Mouse (Mus musculus) CH12.LX (cell line): ENCODE data around the gene Mycbp. TPM values are rescaled to one million over a fixed set of nuclear protein-coding genes. Genes with fewer than 3 reads are reported as not detected.

Experiments used
- DNase-seq: peaks from one replicate; pipeline ENCODE4 v3.0.0-alpha.2; 2013; ENCODE audit errors: extremely low read depth
- H3K27ac ChIP-seq: 2 replicates; pipeline ENCODE4 v1.5.1; 2012; ENCODE audit warnings: low read depth, mild to moderate bottlenecking, control low read depth, moderate library complexity; ENCODE audit not compliant: insufficient read depth
- H3K27me3 ChIP-seq: replicated peaks from 2 replicates; pipeline ENCODE3; 2012; ENCODE audit warnings: inconsistent platforms
- H3K36me3 ChIP-seq, 2 experiments: replicated peaks in 1 of 2; 2 replicates each; pipeline versions ENCODE3 to v1.6.1; 2012; ENCODE audit warnings: inconsistent platforms in 1 of 2, low read length in 1 of 2, mild to moderate bottlenecking in 1 of 2, mixed read lengths in 1 of 2, moderate library complexity in 1 of 2; ENCODE audit not compliant: control insufficient read depth in 1 of 2, insufficient read depth in 1 of 2
- H3K4me1 ChIP-seq, 2 experiments: 2 replicates each; pipeline ENCODE4 v1.6.1; 2012; ENCODE audit warnings: inconsistent platforms in 1 of 2, moderate library complexity in 1 of 2; ENCODE audit not compliant: insufficient read depth in 2 of 2, control insufficient read depth in 1 of 2
- H3K4me2 ChIP-seq: 2 replicates; pipeline ENCODE4 v1.6.1; 2012; ENCODE audit warnings: low read depth, mild to moderate bottlenecking, control low read depth; ENCODE audit not compliant: poor library complexity, insufficient read depth, severe bottlenecking
- H3K4me3 ChIP-seq, 3 experiments: fragments of 150-350 bp in 1 of 3; sonication (generic) in 1 of 3; replicated peaks in 1 of 3; 2 replicates each; pipeline versions ENCODE3 to v1.5.1; 2011 to 2012; ENCODE audit warnings: low read depth in 2 of 3, low read length in 2 of 3, mild to moderate bottlenecking in 2 of 3, moderate library complexity in 2 of 3, control low read depth in 1 of 3, improper control_type of control experiment in 1 of 3, inconsistent platforms in 1 of 3, mixed read lengths in 1 of 3; ENCODE audit not compliant: poor library complexity in 1 of 3
- H3K79me2 ChIP-seq: replicated peaks from 2 replicates; pipeline ENCODE4 v1.6.1; 2012; ENCODE audit warnings: mild to moderate bottlenecking, moderate library complexity; ENCODE audit not compliant: control insufficient read depth, poor library complexity, insufficient read depth, severe bottlenecking; ENCODE audit errors: extremely low read depth
- H3K9ac ChIP-seq: 2 replicates; pipeline ENCODE4 v1.6.1; 2012; ENCODE audit warnings: low read depth, mild to moderate bottlenecking, control low read depth, moderate library complexity; ENCODE audit not compliant: insufficient read depth
- H3K9me3 ChIP-seq: replicated peaks from 2 replicates; pipeline ENCODE3; 2012; ENCODE audit warnings: low read length, inconsistent platforms, mixed read lengths
- BHLHE40 ChIP-seq: IDR thresholded peaks from 2 replicates; pipeline ENCODE4 v1.6.1; 2011; ENCODE audit warnings: mild to moderate bottlenecking, low read depth, low read length, improper control_type of control experiment
- CHD1 ChIP-seq: IDR thresholded peaks from 2 replicates; pipeline ENCODE4 v1.6.1; 2012; ENCODE audit warnings: low read depth, low read length, improper control_type of control experiment, inconsistent platforms
- CHD2 ChIP-seq: IDR thresholded peaks from 2 replicates; pipeline ENCODE4 v1.6.1; 2011; ENCODE audit warnings: low read length, improper control_type of control experiment
- CTCF ChIP-seq, 2 experiments: IDR thresholded peaks in 1 of 2; conservative IDR thresholded peaks in 1 of 2; 2 replicates each; pipeline ENCODE4 v1.5.1; 2011 to 2012; ENCODE audit warnings: low read depth in 2 of 2, low read length in 2 of 2, improper control_type of control experiment in 1 of 2, inconsistent platforms in 1 of 2, mild to moderate bottlenecking in 1 of 2, moderate library complexity in 1 of 2
- ELF1 ChIP-seq: IDR thresholded peaks from 2 replicates; pipeline ENCODE4 v1.6.1; 2014; ENCODE audit warnings: low read depth, mild to moderate bottlenecking, inconsistent platforms, low read length, improper control_type of control experiment
- ETS1 ChIP-seq: conservative IDR thresholded peaks from 2 replicates; pipeline ENCODE4 v1.6.1; 2012; ENCODE audit warnings: low read depth, mild to moderate bottlenecking, inconsistent platforms, low read length, improper control_type of control experiment, moderate library complexity
- HCFC1 ChIP-seq: IDR thresholded peaks from 2 replicates; pipeline ENCODE4 v1.6.1; 2012; ENCODE audit warnings: low read depth, mild to moderate bottlenecking, inconsistent platforms, low read length, improper control_type of control experiment
- JUND ChIP-seq: conservative IDR thresholded peaks from 2 replicates; pipeline ENCODE4 v1.6.1; 2011; ENCODE audit warnings: low read depth, low read length, improper control_type of control experiment
- MAX ChIP-seq: IDR thresholded peaks from 2 replicates; pipeline ENCODE4 v1.6.1; 2011; ENCODE audit warnings: low read length, improper control_type of control experiment
- MAZ ChIP-seq: IDR thresholded peaks from 2 replicates; pipeline ENCODE4 v1.6.1; 2012; ENCODE audit warnings: low read depth, mild to moderate bottlenecking, inconsistent platforms, low read length, improper control_type of control experiment, moderate library complexity
- MXI1 ChIP-seq: IDR thresholded peaks from 2 replicates; pipeline ENCODE4 v1.6.1; 2011; ENCODE audit warnings: mild to moderate bottlenecking, low read depth, low read length, improper control_type of control experiment
- MYC ChIP-seq: IDR thresholded peaks from 2 replicates; pipeline ENCODE4 v1.6.1; 2011; ENCODE audit warnings: low read depth, mild to moderate bottlenecking, improper control_type of control experiment, low read length
- NELFE ChIP-seq: IDR thresholded peaks from 2 replicates; pipeline ENCODE4 v1.6.1; 2011; ENCODE audit warnings: low read depth, low read length, improper control_type of control experiment
- PAX5 ChIP-seq: IDR thresholded peaks from 2 replicates; pipeline ENCODE4 v1.6.1; 2012; ENCODE audit warnings: low read length, inconsistent platforms, mixed read lengths
- SIN3A ChIP-seq: IDR thresholded peaks from 2 replicates; pipeline ENCODE4 v1.6.1; 2012; ENCODE audit warnings: low read length, improper control_type of control experiment, inconsistent platforms
- SMC3 ChIP-seq: IDR thresholded peaks from 2 replicates; pipeline ENCODE4 v1.6.1; 2011; ENCODE audit warnings: low read depth, low read length, improper control_type of control experiment
- UBTF ChIP-seq: IDR thresholded peaks from 2 replicates; pipeline ENCODE4 v1.6.1; 2012; ENCODE audit warnings: low read depth, mild to moderate bottlenecking, inconsistent platforms, low read length, improper control_type of control experiment, moderate library complexity
- USF1 ChIP-seq: IDR thresholded peaks from 2 replicates; pipeline ENCODE4 v1.6.1; 2014; ENCODE audit warnings: low read depth, mild to moderate bottlenecking, inconsistent platforms, low read length, improper control_type of control experiment
- USF2 ChIP-seq: conservative IDR thresholded peaks from 2 replicates; pipeline ENCODE4 v1.6.1; 2011; ENCODE audit warnings: low read depth, low read length, improper control_type of control experiment
- ZC3H11A ChIP-seq: IDR thresholded peaks from 2 replicates; pipeline ENCODE4 v1.6.1; 2012; ENCODE audit warnings: low read depth, mild to moderate bottlenecking, inconsistent platforms, low read length, improper control_type of control experiment
- ZMIZ1 ChIP-seq: IDR thresholded peaks from 2 replicates; pipeline ENCODE4 v1.6.1; 2012; ENCODE audit warnings: low read depth, mild to moderate bottlenecking, inconsistent platforms, low read length, improper control_type of control experiment
- dilution Hi-C: fragments of 300-500 bp; cut with MboI; formaldehyde crosslinking; loops from 2 replicates; pipeline ENCODE4 v1.14.3; 2020; ENCODE audit warnings: low sequenced_read_pairs; ENCODE audit not compliant: extremely low pct_unique_long_range_greater_than_20kb, extremely low pct_ligation_motif_present
- in situ Hi-C: fragments of 300-500 bp; cut with MboI; formaldehyde crosslinking; loops from 3 replicates; pipeline ENCODE4 v1.14.3; 2019; ENCODE audit warnings: low sequenced_read_pairs, low pct_ligation_motif_present, low pct_unique_long_range_greater_than_20kb, mixed read lengths
- polyA plus RNA-seq: library from polyadenylated mRNA; unstranded; fragments of >175 nt; gene quantifications from 2 replicates; pipeline ENCODE4 v1.2.1, GENCODE M21; 2012; ENCODE audit warnings: low read depth; ENCODE audit not compliant: insufficient read length
- total RNA-seq, 2 experiments: library from RNA; depleted of rRNA; stranded (reverse); fragments of 300-350 nt in 1 of 2; fragments of >200 nt in 1 of 2; gene quantifications; 2 replicates each; pipeline ENCODE4 v1.2.3; 2012 to 2014

Gene Mycbp
- total and polyA plus RNA-seq, 3 experiments = 33.8 to 54.4 (median 46.9) TPM

DNA sequence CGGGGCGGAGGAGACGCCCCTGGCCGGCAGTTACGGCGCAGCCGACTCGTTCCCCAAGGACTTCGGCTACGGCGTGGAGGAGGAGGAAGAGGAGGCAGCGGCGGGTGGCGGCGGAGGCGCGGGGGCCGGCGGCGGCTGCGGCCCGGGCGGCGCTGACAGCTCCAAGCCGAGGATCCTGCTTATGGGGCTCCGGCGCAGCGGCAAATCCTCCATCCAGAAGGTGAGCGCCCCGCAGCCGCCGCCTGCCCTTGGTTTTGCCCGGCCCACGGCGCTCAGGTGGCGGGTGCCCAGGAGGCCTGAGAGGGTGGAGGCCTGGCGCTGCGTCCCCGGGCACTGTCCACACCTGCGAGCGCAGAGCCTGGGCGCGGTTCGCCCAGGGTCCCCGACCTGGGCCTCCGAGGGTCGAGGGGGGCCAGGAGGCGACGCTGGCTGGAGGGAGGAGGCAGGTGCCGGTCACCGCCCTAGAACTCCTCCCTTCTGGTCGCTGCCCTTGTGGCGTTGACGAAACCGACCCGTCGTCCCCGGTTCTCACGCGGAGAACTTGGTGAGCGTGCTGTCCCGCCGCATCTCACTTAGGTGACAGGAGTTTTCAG is 13.0 kb downstream of the Mycbp start, which contains the start of gene 4930535I16Rik:
4930535I16Rik (minus strand) TSS at position 475 of the 593 bp plus-strand sequence.
- TF ChIP-seq CHD1 (0 out of 2 replicates have a peak, but pooled peaks have one; percentile 36), HCFC1 (no peak), BHLHE40 (0 out of 2 replicates have a peak, but pooled peaks have one; percentile 23), UBTF (0 out of 2 replicates have a peak, but pooled peaks have one; percentile 55)
- H3K36me3 ChIP-seq = peaks cover 16 to 42% of the 10 kb centered on the region in 2 experiments
- peak within 1 kb of the TSS; percentile 67 for H3K27ac ChIP-seq
- peaks cover 37% of the 10 kb centered on the region for H3K79me2 ChIP-seq
- H3K9me3 ChIP-seq = no peaks in the 10 kb centered on the region
- H3K4me2 ChIP-seq = peak within 1 kb of the TSS; percentile 96
- peak within 1 kb of the TSS; percentile 96 for H3K9ac ChIP-seq
- in situ Hi-C loops = no loop called here
- H3K4me3 ChIP-seq = peak within 1 kb of the TSS; percentile 85 to 98 (median 95)
- H3K4me1 ChIP-seq = peaks cover 8 to 34% of the 10 kb centered on the region in 2 experiments; a peak in 3 of 4 replicates
- no peaks in the 10 kb centered on the region for H3K27me3 ChIP-seq
- no peak for DNase-seq
- dilution Hi-C loops = no loop called here

DNA sequence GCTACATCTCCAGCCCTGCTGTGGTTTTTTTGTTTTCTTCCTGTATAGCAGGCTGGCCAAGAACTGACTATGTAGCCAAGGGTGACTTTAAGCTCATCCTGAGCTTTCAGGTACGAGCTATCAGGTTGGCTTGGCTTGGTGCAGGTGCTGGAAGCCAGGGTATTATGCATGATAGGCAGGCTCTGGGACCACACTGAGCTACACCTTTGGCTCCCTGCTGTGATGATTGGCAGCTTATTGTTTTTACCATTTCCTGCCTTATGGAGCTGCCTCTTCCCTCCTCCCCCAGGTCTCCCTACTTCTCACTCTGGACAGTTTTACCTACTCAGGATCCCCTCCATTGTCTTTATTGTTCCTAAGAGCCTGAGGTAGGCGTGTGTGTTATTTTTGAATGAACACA is 14.2 kb downstream of the Mycbp start:
- Histone ChIP-seq H3K27ac (no peak overlapping the region), H3K4me1 (peaks cover 8 to 34% of the 10 kb centered on the region in 2 experiments; a peak in 3 of 4 replicates)
- no peak for TF ChIP-seq MAZ
- no peak for TF ChIP-seq MYC
- TF ChIP-seq MAX = no peak
- TF ChIP-seq USF1 = no peak
- TF ChIP-seq, all 38 proteins: peak for 0
- peak overlapping the region; percentile 90 for H3K4me2 ChIP-seq
- no peaks in the 10 kb centered on the region for H3K9me3 ChIP-seq
- H3K27me3 ChIP-seq = no peaks in the 10 kb centered on the region
- in situ Hi-C loops = no loop called here
- peaks cover 19 to 43% of the 10 kb centered on the region in 2 experiments for H3K36me3 ChIP-seq
- H3K79me2 ChIP-seq = peaks cover 37% of the 10 kb centered on the region
- peak overlapping the region; percentile 3 to 98 (median 95) for H3K4me3 ChIP-seq
- dilution Hi-C loops = no loop called here
- peak overlapping the region; percentile 96; the same call in 1 of the 2 replicates for H3K9ac ChIP-seq
- DNase-seq = no peak

DNA sequence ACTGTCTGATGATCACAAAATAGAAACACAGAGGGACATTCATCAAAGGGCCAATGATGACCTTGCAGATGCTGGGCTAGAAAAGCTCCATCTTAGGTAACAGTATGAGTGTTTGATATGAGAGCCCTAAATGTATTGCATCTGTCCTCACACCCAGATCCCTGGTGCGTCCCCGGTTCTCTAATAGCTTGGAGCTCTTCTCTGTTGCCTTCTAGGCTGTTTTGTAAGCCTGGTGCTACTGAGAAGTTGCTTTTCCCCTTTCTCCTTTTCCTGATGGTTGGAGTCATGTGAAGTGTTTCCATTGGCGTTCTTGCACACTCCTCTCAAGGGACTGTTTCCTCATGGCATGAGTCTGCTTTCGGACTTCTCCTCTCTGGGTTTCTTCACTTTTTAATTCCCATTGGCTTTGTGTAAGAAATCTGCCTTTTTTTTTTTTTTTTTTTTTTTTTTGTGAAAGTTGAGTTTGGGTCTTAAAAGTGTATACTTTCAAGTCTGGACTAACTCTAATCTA is 16.5 kb downstream of the Mycbp start:
- DNase-seq = no peak
- no peak overlapping the region for H3K27ac ChIP-seq
- H3K9ac ChIP-seq = no peak overlapping the region
- H3K4me1 ChIP-seq = peaks cover 4 to 17% of the 10 kb centered on the region in 2 experiments; a peak in 3 of 4 replicates
- peaks cover 25% of the 10 kb centered on the region for H3K79me2 ChIP-seq
- H3K36me3 ChIP-seq = peaks cover 32 to 60% of the 10 kb centered on the region in 2 experiments
- H3K4me2 ChIP-seq = no peak overlapping the region
- H3K4me3 ChIP-seq = no peak overlapping the region
- H3K27me3 ChIP-seq = no peaks in the 10 kb centered on the region
- dilution Hi-C loops (no loop called here), in situ Hi-C loops (no loop called here)
- no peaks in the 10 kb centered on the region for H3K9me3 ChIP-seq
- TF ChIP-seq MXI1 (no peak), MYC (no peak), CHD1 (no peak), MAX (no peak), BHLHE40 (no peak), CTCF (conservative IDR thresholded peaks at IDR 0.05 in 1 of 2, IDR thresholded peaks at IDR 0.05 in 1 of 2; ENCODE audit: low read depth in 2 of 2, low read length in 2 of 2) (no peak), CHD2 (no peak), USF2 (no peak), ZMIZ1 (no peak), NELFE (no peak), PAX5 (no peak), SMC3 (no peak), SIN3A (no peak), ETS1 (no peak), ZC3H11A (no peak), ELF1 (no peak), JUND (no peak)
